Mouse (Mus musculus): ENCODE results near the gene Mrtfb.

Gene Mrtfb

GRCm38 (mm10) chr16:13404656-13405055 lies 148.4 kb downstream of the Mrtfb start:
- DNase-seq (ENCODE audit: low spot score): no peak

- DNase-seq (ENCODE audit: low spot score): no peak
Measured at GRCm38 (mm10) chr16:13405403-13405802, 149.1 kb downstream of the Mrtfb start.

- DNase-seq (ENCODE audit: low spot score): no peak
Measured at GRCm38 (mm10) chr16:13409530-13410163, 153.4 kb downstream of the Mrtfb start.

DNA sequence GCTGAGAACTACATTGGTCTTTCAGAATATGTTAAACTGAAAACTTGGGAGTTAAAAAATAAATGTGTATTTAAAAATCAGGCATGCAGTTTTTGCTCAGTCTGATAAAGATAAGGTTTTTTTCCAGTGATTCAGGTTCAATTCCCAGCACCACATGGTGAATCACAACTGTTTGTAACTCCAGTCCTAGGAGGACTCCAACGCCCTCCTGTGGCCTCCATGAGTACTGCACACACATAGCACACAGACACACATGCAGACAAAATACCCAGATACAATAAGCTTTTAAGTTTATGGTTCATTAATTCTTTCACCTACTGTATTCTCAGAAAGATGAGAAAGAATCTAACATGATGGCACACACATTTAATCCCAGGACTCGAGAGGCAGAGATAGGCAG lies 154.5 kb downstream of the Mrtfb start:
- no peak for DNase-seq (ENCODE audit: low spot score)

- DNase-seq (ENCODE audit: low spot score): no peak
Measured at GRCm38 (mm10) chr16:13411531-13411930, 155.2 kb downstream of the Mrtfb start.

DNA sequence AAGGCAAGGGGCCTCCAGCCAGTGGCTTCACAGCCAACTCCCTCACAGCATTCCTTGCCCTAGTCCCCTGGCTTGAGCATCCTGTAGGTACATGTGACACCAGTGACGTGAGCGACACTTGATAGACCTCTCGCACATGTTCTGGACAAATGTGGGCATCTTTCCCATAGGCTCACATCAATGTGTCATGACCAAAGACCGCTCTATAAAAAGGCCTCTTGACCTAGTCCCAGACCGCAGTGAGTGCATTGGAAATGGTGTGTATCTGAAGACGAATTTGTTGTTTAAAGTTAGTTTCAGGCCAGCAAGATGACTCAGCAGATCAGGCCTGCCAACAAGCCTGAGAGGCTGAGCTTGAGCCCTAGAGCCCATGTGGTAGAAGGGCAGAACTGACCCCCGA lies 158.3 kb downstream of the Mrtfb start:
- DNase-seq (ENCODE audit: low spot score): no peak

DNA sequence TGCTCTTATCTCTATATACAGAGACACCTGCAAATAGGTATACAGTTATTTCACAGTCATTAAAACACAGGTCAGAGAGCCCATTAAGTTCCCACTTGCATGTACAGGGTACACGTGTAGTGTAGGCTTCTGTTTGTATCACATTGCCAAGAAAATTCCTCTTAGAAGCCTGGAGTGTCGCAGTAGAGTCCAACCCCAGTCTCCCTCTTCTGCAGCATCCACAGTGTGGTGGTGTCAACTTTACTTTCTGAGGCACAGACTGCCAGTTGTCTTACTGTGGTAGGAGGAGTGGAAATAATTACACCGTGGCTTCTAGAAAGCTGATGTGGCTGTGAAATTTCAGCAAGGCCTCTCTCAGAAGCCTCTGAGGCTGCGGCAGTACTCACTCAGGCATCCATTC lies 158.7 kb downstream of the Mrtfb start:
- DNase-seq (ENCODE audit: low spot score): no peak

- no peak for DNase-seq (ENCODE audit: low spot score)
Measured at GRCm38 (mm10) chr16:13415465-13415864, 159.2 kb downstream of the Mrtfb start.

DNA sequence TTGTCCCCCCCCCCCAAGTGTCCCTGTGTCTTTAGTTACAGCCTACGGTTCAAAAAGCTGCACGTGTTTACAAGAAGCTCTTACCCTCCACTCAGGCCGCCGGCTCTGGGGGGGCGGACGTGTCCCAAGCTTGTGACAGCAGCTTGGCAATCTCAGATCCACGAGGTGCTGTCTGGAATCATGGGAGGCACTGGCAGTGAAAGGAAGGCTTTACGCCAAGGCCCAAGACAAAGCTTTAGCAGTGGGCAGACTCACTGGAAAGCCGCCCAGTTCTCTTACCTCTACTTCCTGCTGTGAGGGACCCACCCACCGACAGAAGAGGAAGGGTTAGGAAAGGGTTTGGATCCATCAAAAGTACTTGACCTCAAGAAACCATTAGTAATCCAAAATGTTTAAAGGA lies 160.2 kb downstream of the Mrtfb start:
- DNase-seq (ENCODE audit: low spot score): no peak

- no peak for DNase-seq (ENCODE audit: low spot score)
Measured at GRCm38 (mm10) chr16:13417904-13418303, 161.6 kb downstream of the Mrtfb start.

GRCm38 (mm10) chr16:13419752-13420151 lies 163.5 kb downstream of the Mrtfb start:
- DNase-seq (ENCODE audit: low spot score): no peak

DNA sequence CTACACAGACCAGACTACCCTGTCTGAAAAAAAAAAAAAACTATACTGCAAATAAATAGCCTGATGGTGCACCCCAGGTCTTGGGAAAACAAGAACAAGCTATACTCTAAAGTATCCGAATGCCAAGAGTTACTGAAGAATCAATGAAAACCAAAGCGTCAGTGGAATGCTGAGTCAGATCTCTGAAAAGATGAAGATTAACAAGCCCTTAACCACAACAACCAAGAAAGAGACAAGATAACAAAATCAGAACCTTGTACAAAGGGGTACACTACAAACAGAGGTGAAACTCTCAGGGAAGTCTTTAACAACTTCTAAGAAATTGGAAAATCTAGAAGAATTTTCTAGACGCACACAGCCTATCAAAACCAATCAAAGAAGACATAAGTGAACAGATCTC lies 166.2 kb downstream of the Mrtfb start:
- DNase-seq (ENCODE audit: low spot score): no peak

- DNase-seq (ENCODE audit: low spot score): no peak
Measured at GRCm38 (mm10) chr16:13423587-13424355, 167.5 kb downstream of the Mrtfb start.

DNA sequence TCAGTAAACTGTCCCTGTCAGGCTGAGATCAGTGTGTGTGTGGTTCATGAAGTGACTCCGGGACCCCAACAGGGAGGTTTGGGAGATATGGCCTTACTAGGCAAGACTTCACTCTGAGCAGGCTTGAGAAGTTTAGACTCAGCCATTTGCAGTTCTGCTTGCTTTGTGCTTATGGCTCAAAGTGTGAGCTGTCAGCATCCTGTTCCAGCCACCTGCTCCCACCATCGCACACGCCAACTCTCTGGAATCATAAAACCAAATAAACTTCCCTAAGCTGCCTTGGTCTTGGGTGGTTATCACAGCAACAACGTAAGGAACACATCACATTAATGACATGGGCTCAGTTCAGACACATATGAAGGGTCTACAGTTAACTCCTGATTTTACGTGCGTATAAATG lies 169.5 kb downstream of the Mrtfb start:
- no peak for DNase-seq (ENCODE audit: low spot score)

DNA sequence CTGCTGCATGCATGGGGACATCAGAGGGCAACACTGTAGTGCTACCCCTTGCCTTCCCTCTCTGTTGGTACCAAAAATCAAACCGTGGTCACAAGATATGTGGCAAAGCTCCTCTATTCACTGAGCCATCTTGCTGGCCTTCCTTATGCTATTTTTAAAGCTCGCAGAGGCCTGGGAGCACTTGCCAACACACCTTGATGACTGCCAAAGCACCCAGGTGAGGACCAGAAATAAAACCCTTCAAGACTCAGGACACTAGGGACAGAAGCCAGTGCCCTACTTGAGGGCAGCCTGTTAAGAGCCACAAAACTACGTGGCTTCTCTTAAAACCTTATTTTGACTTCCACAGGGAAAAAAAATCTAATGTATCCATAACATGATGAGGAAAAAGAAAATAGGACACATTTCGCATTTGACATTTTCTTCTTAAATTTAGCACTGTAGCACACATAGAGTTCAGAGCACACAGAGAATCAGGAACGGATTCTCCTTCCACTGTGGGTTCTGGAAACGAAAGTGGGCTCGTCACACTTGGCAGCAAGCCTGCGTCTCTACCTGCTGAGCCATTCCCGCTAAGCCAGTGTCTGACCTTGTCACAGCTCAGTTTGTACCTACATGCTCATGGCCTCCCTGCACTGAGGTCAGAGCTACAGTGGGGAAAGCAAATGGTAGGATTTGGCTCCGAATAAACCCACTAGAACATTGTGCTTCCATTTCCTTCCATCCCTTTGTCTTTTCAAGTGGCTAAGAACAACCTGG lies 170.7 kb downstream of the Mrtfb start:
- no peak for DNase-seq (ENCODE audit: low spot score)

GRCm38 (mm10) chr16:13428077-13428476 lies 171.8 kb downstream of the Mrtfb start:
- DNase-seq (ENCODE audit: low spot score): no peak

- DNase-seq (ENCODE audit: low spot score): no peak
Measured at GRCm38 (mm10) chr16:13428806-13429205, 172.5 kb downstream of the Mrtfb start.

DNA sequence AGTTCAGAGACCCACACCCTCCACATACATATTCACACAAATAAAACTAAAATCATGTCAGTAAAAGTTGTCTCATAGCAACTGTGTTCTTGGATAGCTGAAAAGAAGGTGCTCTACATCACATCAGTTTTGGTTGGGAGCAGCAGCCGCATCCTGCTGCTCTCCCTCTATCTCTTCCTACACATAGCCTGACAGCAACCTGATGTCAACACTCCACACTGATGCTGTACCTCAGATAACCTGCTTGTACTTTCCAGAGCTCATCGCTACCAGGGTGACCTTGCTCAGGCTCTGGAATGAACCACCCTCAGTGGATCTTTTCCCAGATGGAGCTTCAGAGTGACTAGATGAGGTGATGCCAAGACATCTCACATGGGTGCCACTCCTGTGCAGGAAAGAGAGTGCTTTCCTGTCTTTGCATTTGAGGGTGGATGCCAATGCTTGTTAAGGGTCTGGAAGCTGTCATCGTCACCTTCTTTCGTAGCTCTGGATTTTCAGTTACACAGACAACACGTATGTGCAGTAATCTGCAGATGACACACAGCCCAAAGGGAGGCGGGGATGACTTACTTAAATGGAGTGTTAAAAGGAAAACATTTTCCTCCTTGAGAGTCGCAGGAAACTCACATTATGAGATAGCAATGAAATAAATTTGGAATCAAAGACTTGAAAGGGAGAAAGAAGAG lies 173.8 kb downstream of the Mrtfb start:
- no peak for DNase-seq (ENCODE audit: low spot score)

DNA sequence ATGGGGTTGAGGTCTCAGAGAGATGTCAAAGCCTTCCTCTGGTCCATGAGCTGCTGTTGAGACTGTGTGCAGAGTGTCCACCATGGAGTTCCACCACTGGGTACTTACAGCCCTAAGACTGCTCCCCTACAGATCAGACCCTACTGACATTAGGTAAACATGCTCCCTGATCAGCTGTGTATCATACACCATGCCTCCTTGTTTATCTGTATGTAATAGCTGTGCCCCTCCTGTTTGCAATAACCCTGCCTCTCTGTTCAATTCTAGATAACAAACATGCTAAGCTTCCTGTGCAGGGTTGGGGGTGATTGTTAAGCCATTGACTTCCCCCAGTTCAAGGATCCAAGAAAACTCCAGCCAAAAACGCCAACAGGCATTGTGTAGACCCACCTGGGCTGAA lies 174.7 kb downstream of the Mrtfb start:
- DNase-seq (ENCODE audit: low spot score): no peak

- DNase-seq (ENCODE audit: low spot score): no peak
Measured at GRCm38 (mm10) chr16:13435627-13436026, 179.3 kb downstream of the Mrtfb start.

DNA sequence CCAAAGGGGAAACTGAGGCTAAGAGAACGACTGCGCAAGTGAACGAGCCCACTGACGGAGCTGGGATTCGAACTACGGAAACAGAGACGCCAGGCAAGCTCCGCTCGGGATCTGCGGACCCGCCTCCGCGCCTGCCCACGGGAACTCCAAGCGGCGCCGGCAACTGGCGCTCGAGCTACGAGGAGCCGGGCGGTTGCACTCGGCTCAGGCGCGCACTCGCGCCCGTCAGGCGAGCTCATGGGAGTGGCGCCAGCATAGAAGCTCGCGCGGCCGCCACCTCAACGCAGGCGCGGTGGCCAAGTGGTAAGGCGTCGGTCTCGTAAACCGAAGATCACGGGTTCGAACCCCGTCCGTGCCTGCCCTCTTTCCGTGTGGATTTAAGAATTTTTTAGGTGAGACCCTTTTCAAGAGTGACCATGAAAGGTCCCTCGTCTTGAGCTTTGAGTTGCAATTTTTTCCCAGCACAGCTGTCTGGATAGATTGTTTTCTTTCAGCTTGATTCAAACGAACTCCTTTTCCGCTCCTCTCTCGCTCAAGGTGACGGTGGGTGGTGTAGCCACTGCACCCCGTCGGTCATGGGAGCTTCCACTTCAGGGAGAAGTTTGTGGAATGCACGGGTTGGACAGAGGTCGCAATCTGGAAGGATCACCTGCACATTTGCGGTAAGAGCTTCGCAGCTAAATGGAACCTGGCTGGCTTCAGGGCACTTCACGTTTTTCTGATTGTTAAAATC lies 180.9 kb downstream of the Mrtfb start:
- DNase-seq (ENCODE audit: low spot score): peak; percentile 94
